In genomic region chr1:156644780-156645523, GRCm38 (mm10) we compare ENCODE assay signal across 13 mouse cellular contexts. TPM values are rescaled to one million over a fixed set of nuclear protein-coding genes. Genes with fewer than 3 reads are reported as not detected.
DNase-seq lines count a peak whose midpoint lies in the region; ATAC-seq lines count a peak whose summit lies in the region.
"Had no signal": no experiment of that assay in that cellular context is flagged by ENCODE, and none has a peak within 500 bp of the region (broad histone marks: within the 10 kb centered on the region; RNA-seq: fewer than 3 reads in every experiment).

No protein-coding gene starts in this region.

- no peak overlapping the region for H3K27ac ChIP-seq in midbrain, embryonic 14.5 days (replicated peaks; ENCODE audit: low read depth, low read length)
- no peak overlapping the region for H3K27ac ChIP-seq in midbrain, embryonic 15.5 days
- H3K27ac ChIP-seq: limb, embryonic 15.5 days had no signal

- ATAC-seq in frontal cortex, adult (ENCODE audit: low TSS enrichment): peak; percentile 51; the same call in 1 of the 2 replicates
- no peak for ATAC-seq in midbrain, embryonic 14.5 days (ENCODE audit: low FRiP score, low TSS enrichment)
- no peak for ATAC-seq in midbrain, embryonic 15.5 days (replicated peaks)
- ATAC-seq: inflammation-experienced regulatory T-cells, adult 6 months had no signal

- no peak overlapping the region for H3K4me3 ChIP-seq in midbrain, embryonic 14.5 days (replicated peaks; ENCODE audit: low read depth, low read length)
- H3K4me3 ChIP-seq in midbrain, embryonic 15.5 days: no peak overlapping the region
- H3K4me3 ChIP-seq: heart, embryonic 12.5 days; limb, embryonic 15.5 days had no signal

- WGBS in midbrain, embryonic 14.5 days: 64% methylated on average over 13 of the region's 13 CpGs
- 65% methylated on average over 13 of the region's 13 CpGs for WGBS in midbrain, embryonic 15.5 days

- H3K4me2 ChIP-seq in midbrain, embryonic 14.5 days (ENCODE audit: low read length): no peak overlapping the region
- H3K4me2 ChIP-seq in midbrain, embryonic 15.5 days: no peak overlapping the region
- H3K4me2 ChIP-seq: heart, embryonic 12.5 days; limb, embryonic 15.5 days had no signal

- H3K9ac ChIP-seq in midbrain, embryonic 14.5 days (replicated peaks; ENCODE audit: low read length): no peak overlapping the region
- no peak overlapping the region for H3K9ac ChIP-seq in midbrain, embryonic 15.5 days
- H3K9ac ChIP-seq: heart, embryonic 12.5 days; limb, embryonic 15.5 days had no signal

- H3K36me3 ChIP-seq in midbrain, embryonic 14.5 days (ENCODE audit: control insufficient read depth, insufficient read depth, low read length): peaks cover 35% of the 10 kb centered on the region
- 0 out of 2 replicates have a peak, but pooled peaks cover 8% of the 10 kb centered on the region for H3K36me3 ChIP-seq in midbrain, embryonic 15.5 days (replicated peaks)

- no peaks in the 10 kb centered on the region for H3K27me3 ChIP-seq in midbrain, embryonic 14.5 days (ENCODE audit: control insufficient read depth, insufficient read depth, low read length)
- no peaks in the 10 kb centered on the region for H3K27me3 ChIP-seq in midbrain, embryonic 15.5 days (replicated peaks)
- H3K27me3 ChIP-seq: heart, embryonic 12.5 days; limb, embryonic 15.5 days had no signal

- peaks cover 8% of the 10 kb centered on the region; the same call in 1 of the 2 replicates for H3K4me1 ChIP-seq in midbrain, embryonic 14.5 days (ENCODE audit: control insufficient read depth, insufficient read depth, low read length)
- H3K4me1 ChIP-seq in midbrain, embryonic 15.5 days: peaks cover 18% of the 10 kb centered on the region

- DNase-seq in frontal cortex, adult 2 months (ENCODE audit: extremely low spot score in 1 of 2, low spot score in 1 of 2): no peak
- DNase-seq in midbrain, embryonic 14.5 days: peak; percentile 31
- peak; percentile 67 to 70 for DNase-seq in cerebellum, postnatal 14 days
- DNase-seq in skeletal muscle tissue, adult 2 months (ENCODE audit: low read depth, low spot score): peak; percentile 52
- DNase-seq in right cerebral cortex, postnatal 25 days: no peak
- DNase-seq in frontal cortex, postnatal 14 days (ENCODE audit: low spot score in 2 of 2): no peak
- DNase-seq: adrenal gland, postnatal 25 days; lung, postnatal 10 days had no signal

- H3K9me3 ChIP-seq in midbrain, embryonic 14.5 days (ENCODE audit: control insufficient read depth, low read length): no peaks in the 10 kb centered on the region
- H3K9me3 ChIP-seq in midbrain, embryonic 15.5 days: no peaks in the 10 kb centered on the region
- H3K9me3 ChIP-seq: heart, embryonic 12.5 days; limb, embryonic 15.5 days had no signal

RNA-seq across cellular contexts. Expression of gene Tor3a, which starts 29.2 kb away (rescaled TPM):
- 6.2 and 6.6 TPM in 2 replicates for polyA plus RNA-seq in frontal cortex, adult 2 months (2012; rRNA removed)
- polyA plus RNA-seq in midbrain, embryonic 14.5 days (2014; fragmentation: Nextera tagmentation; extraction: Ambion mirVana): 1.6 and 4.6 TPM in 2 replicates
- 2.5 and 4.3 TPM in 2 replicates for polyA plus RNA-seq in midbrain, embryonic 15.5 days (2015; fragmentation: Nextera tagmentation; extraction: Ambion mirVana)

Comparison
In these comparisons a context has a peak if more than half of its experiments do, and no peak if none do; other contexts are left out.
1. DNase-seq: peak in midbrain, embryonic 14.5 days (single experiment), cerebellum, postnatal 14 days (2 of 2) and skeletal muscle tissue, adult 2 months (single experiment); none in frontal cortex, adult 2 months (0 of 2), right cerebral cortex, postnatal 25 days (single experiment) and frontal cortex, postnatal 14 days (0 of 2).